Mouse (Mus musculus) neural tube, embryonic 13.5 days (tissue): ENCODE measurements around the gene Ttc9b. TPM values are rescaled to one million over a fixed set of nuclear protein-coding genes. Genes with fewer than 3 reads are reported as not detected.

Experiments
- ATAC-seq: fragments of 200-750 bp; cut with Nextera tagmentation; 2 replicates; pipeline ENCODE4 v1.8.0; 2017; ENCODE audit warnings: low read depth, mild to moderate bottlenecking, moderate TSS enrichment, moderate library complexity
- H3K27ac ChIP-seq: fragments of 300-500 bp; sonication (generic); replicated peaks from 2 replicates; pipeline ENCODE4 v1.5.1; 2015; ENCODE audit warnings: moderate library complexity, mild to moderate bottlenecking, inconsistent platforms
- H3K27me3 ChIP-seq: fragments of 300-500 bp; sonication (generic); 2 replicates; pipeline ENCODE4 v1.6.1; 2015; ENCODE audit warnings: mild to moderate bottlenecking, inconsistent platforms
- H3K36me3 ChIP-seq: fragments of 300-500 bp; sonication (generic); 2 replicates; pipeline ENCODE4 v1.6.1; 2015; ENCODE audit warnings: mild to moderate bottlenecking, inconsistent platforms
- H3K4me1 ChIP-seq: fragments of 300-500 bp; sonication (generic); replicated peaks from 2 replicates; pipeline ENCODE4 v1.6.1; 2015; ENCODE audit warnings: inconsistent platforms
- H3K4me2 ChIP-seq: fragments of 300-500 bp; sonication (generic); 2 replicates; pipeline ENCODE4 v1.6.1; 2015; ENCODE audit warnings: inconsistent platforms, mild to moderate bottlenecking, moderate library complexity
- H3K4me3 ChIP-seq: fragments of 300-500 bp; sonication (generic); 2 replicates; pipeline ENCODE4 v1.5.1; 2015; ENCODE audit warnings: mild to moderate bottlenecking, inconsistent platforms
- H3K9ac ChIP-seq: fragments of 300-500 bp; sonication (generic); 2 replicates; pipeline ENCODE4 v1.6.1; 2015; ENCODE audit warnings: moderate library complexity, mild to moderate bottlenecking, inconsistent platforms
- H3K9me3 ChIP-seq: fragments of 300-500 bp; sonication (generic); 2 replicates; pipeline ENCODE4 v1.6.1; 2016; ENCODE audit warnings: inconsistent platforms
- WGBS: fragments of 180-500 bp; shearing (Covaris S2); methylation state at CpG from one replicate; pipeline ENCODE4 v1.1.7; 2015; 5-methylcytosine and 5-hydroxymethylcytosine counted together
- polyA plus RNA-seq: library from polyadenylated mRNA; unstranded; fragments of >200 nt; fragmentation: Nextera tagmentation; extraction: Ambion mirVana; gene quantifications from 2 replicates; pipeline ENCODE4 v1.2.1, GENCODE M21; 2015

Gene Ttc9b
- polyA plus RNA-seq = 45.8 and 54.8 TPM in 2 replicates

DNA sequence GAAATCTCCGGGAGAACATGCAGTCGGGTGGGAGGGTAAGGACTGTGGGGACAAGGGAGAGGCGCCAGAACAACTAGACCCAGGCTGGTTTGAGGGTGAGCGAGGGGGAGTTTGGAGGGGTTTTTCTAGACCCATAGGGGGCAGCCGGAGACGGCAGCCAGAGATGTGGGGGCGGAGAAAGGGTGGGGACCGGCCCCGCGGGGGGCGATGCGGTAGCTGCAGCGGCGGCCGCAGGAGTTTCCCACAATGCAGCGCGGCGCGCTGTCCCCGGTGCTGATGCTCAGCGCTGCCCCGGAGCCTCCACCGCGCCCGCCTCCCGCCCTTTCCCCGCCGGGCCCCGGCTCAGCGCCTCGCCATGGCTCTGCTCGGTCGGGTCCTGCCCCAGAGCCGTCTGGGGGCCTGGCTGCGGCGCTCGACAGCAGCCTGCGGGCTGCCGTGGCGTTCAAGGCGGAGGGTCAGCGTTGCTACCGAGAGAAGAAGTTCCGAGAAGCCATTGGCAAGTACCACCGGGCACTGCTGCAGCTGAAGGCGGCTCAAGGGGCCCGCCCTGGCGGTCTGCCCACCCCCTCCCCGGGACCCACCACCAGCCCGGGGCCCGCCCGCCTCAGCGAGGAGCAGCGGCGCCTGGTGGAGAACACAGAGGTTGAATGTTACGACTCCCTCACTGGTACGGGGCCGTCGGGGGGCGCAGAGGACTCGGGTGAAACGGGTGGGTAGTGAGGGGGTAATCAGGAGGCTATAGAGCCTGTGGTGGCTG lies at the start of gene Ttc9b:
Gene Ttc9b, plus strand, starts transcription at position 235 of the 757 bp plus-strand sequence.
- peak; percentile 76 for ATAC-seq
- Histone ChIP-seq H3K27me3 (peaks cover 37% of the 10 kb centered on the region), H3K36me3 (peaks cover 36% of the 10 kb centered on the region), H3K4me2 (peak within 1 kb of the TSS; percentile 73), H3K4me3 (peak within 1 kb of the TSS; percentile 67), H3K9me3 (no peaks in the 10 kb centered on the region), H3K9ac (peak within 1 kb of the TSS; percentile 89), H3K4me1 (peaks cover 30% of the 10 kb centered on the region), H3K27ac (peak within 1 kb of the TSS; percentile 95)
- WGBS = 3% methylated on average over 52 of the region's 62 CpGs

DNA sequence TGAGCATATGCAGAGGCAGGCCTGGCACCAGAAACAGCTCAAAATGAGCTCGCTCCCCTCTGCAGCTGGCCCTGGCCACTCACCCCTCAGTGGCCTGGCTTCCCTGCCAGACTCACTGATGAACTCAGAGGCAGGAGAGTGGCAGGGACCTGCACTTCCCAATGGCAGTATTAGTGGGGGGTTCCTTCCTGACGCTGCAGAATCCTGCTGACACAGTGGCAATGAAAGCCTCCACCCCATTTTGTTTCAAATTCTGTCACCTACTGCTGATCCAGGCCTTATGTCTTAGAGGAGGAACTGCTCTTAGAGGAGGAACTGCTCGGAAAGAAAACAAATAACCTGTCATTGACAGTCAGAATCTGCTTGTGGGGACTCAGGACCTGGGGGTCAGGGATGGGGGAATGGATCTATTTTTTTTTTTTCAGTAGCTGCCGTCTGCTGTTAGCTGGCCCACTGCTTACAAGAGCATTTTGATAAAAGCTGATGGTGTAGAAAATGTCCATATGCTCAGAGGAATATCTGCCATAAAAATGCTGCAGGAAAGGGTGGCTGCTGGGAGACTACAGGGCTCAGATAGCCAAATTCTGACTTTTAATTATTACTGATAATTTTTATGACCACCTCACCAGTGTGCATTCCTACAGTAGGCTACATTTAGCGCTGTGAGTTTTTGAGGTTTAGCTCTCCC lies 48.9 kb upstream of the Ttc9b start:
- H3K9me3 ChIP-seq = no peaks in the 10 kb centered on the region
- H3K9ac ChIP-seq = peak overlapping the region; percentile 54
- no peak for ATAC-seq
- H3K27ac ChIP-seq = peak overlapping the region; percentile 76
- H3K4me2 ChIP-seq = no peak overlapping the region
- H3K4me1 ChIP-seq = peaks cover 79% of the 10 kb centered on the region
- peaks cover 12% of the 10 kb centered on the region for H3K36me3 ChIP-seq
- H3K4me3 ChIP-seq = no peak overlapping the region
- 51% methylated on average over 5 of the region's 5 CpGs for WGBS
- H3K27me3 ChIP-seq = no peaks in the 10 kb centered on the region

DNA sequence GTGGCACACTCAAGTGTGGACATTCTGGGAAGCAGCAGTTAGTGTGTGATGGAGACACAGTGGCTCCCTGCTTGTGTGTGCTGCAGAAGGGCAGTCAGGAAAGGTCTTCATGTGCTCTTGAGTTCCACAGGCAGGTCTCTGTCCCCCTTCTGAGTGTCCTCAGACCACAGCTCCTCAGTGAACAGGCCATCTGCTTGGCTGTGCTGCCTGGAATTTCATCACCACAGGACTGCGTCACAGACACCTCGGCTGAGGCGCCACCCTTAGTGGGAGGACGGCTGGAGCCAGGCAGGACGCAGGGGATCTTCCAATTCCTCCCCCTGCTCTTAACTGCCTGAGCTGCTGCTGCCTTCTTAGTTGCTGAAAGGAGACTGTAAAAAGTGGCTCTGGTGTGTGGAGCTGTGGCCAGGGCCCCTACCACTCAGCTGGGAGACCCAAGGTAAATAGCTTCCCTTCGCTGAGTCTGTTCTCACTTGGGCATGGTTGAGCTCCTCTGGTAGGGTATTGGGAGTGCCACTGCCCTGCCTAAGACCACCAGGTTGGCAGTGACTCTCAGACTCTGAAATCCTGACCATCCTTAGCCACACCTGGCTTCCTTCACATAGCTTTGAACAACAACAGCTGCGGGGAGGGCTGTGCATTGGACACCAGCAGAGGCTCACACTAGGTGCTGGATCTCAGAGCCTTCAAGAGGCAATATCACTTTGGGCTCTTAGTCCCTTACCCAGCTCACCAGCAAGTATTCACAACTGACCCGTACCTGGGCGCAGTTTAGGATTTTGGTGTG lies 48.0 kb upstream of the Ttc9b start:
- no peak for ATAC-seq
- H3K27me3 ChIP-seq = no peaks in the 10 kb centered on the region
- H3K4me3 ChIP-seq = no peak overlapping the region
- H3K9ac ChIP-seq = peak overlapping the region; percentile 54
- 72% methylated on average over 9 of the region's 9 CpGs for WGBS
- H3K9me3 ChIP-seq = no peaks in the 10 kb centered on the region
- no peak overlapping the region for H3K4me2 ChIP-seq
- H3K4me1 ChIP-seq = peaks cover 70% of the 10 kb centered on the region
- H3K27ac ChIP-seq = peak overlapping the region; percentile 76
- H3K36me3 ChIP-seq = peaks cover 21% of the 10 kb centered on the region

DNA sequence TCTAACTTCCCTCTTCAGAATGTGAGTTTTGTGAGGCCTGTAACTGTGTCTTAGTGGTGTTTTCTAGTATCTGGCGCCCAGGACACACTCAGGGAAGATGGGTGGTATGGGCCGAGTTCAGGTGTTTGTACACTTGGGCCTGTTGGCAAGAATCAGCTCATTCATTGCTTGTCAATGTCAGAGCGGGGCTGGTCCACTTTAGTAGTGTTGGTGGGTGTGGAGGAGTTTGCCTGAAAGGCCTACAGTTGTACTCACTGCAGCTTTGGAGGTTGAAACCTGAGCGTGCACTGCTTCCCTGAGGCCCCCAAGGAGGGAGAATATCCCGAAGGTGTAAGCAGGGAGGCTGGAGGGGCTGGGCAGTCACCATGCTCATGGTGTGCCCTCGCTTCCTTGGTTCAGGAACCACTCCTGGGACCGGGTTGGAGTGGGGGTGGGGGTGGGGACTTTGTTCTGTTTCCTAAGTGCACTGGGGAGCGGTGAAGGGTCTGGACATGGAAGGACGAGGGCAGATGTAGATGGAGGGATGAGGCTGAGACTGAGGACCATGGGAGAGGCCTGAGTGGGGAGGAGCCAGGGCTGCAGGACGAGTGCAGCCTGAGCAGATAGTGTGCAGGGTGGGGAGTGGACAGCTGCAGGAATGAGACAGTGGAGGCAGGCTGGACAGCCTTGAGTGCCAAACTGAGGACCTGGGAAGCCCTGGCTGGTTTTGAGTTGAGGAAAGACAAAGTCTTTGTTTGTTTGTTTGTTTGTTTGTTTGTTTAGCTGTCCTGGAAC lies 47.0 kb upstream of the Ttc9b start:
- H3K27me3 ChIP-seq = no peaks in the 10 kb centered on the region
- H3K4me1 ChIP-seq = peaks cover 61% of the 10 kb centered on the region
- H3K9ac ChIP-seq = no peak overlapping the region
- H3K4me3 ChIP-seq = no peak overlapping the region
- H3K27ac ChIP-seq = peak overlapping the region; percentile 39
- H3K36me3 ChIP-seq = peaks cover 23% of the 10 kb centered on the region
- no peaks in the 10 kb centered on the region for H3K9me3 ChIP-seq
- ATAC-seq = no peak
- no peak overlapping the region for H3K4me2 ChIP-seq
- WGBS = 58% methylated on average over 10 of the region's 10 CpGs

DNA sequence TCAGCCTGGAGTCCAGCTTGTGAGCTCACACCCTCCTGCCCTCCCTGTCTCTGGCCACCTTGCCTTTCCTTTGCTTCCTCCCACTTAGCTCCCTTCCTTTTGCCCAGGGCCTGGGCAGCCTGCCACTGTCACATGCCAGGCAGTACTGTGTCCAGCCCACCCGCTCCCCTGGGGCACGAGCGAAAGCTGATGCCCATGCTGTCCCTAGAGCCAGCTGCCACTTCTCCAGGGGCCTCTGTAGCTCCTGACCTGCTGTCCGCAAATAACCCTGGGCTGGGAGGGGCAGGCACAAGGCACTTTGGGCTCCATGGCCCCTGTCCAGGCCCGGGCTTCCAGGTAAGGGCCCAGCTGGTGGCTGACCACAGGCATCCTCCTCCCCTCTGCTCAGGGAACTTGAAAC lies 46.1 kb upstream of the Ttc9b start:
- no peaks in the 10 kb centered on the region for H3K9me3 ChIP-seq
- peaks cover 23% of the 10 kb centered on the region for H3K36me3 ChIP-seq
- H3K27ac ChIP-seq = peak overlapping the region; percentile 39
- peaks cover 52% of the 10 kb centered on the region for H3K4me1 ChIP-seq
- H3K9ac ChIP-seq = peak overlapping the region; percentile 43; the same call in 1 of the 2 replicates
- H3K4me3 ChIP-seq = no peak overlapping the region
- WGBS = 43% methylated on average over 5 of the region's 5 CpGs
- peak; percentile 32 for ATAC-seq
- no peaks in the 10 kb centered on the region for H3K27me3 ChIP-seq
- no peak overlapping the region for H3K4me2 ChIP-seq

DNA sequence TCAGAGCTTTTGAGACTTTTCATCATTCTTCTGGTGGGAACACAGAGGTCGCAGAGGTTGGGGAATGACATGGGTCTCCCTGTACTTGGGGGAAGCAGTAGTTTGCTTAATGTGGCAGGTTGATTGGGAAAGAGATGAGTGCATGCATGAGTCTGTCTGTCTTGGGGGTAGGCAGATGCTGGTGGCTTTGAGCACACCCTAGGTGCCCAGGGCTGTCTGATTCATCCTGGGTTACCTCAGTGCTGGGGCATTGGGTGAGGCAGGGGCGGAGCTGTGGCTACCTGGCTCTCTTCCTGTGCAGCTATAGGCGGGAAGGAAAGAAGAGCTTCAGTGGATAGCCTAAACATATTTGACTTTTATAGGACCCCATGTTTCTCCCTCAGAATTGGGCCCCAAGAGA lies 45.6 kb upstream of the Ttc9b start:
- Histone ChIP-seq H3K9ac (no peak overlapping the region), H3K4me1 (peaks cover 53% of the 10 kb centered on the region), H3K27me3 (no peaks in the 10 kb centered on the region), H3K9me3 (no peaks in the 10 kb centered on the region), H3K36me3 (peaks cover 23% of the 10 kb centered on the region), H3K4me2 (no peak overlapping the region), H3K27ac (no peak overlapping the region), H3K4me3 (no peak overlapping the region)
- ATAC-seq = no peak
- 93% methylated on average over 3 of the region's 3 CpGs for WGBS

DNA sequence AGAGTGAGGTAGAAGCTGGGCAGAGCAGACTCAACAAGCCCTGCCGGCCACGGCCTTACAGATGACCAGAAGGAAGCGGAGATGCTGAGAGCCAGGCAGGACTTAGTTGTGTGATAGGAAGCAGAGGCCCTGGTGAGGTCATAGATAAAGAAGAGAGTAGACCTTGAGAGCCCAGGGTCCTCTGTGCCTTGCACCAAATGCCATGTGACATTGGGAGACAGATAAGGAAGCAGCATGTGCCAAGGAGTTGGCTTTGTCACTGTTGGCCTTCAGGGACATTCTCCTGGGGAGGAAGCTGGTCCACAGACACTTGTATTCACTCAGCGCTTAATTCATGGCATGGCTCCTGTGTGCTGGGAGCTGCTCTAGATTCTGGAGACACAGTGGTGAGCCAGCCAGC lies 44.4 kb upstream of the Ttc9b start:
- Histone ChIP-seq H3K9ac (no peak overlapping the region), H3K4me2 (no peak overlapping the region), H3K4me3 (no peak overlapping the region), H3K4me1 (peaks cover 55% of the 10 kb centered on the region), H3K27me3 (no peaks in the 10 kb centered on the region), H3K27ac (no peak overlapping the region), H3K36me3 (peaks cover 23% of the 10 kb centered on the region), H3K9me3 (no peaks in the 10 kb centered on the region)
- 93% methylated on average over 4 of the region's 4 CpGs for WGBS
- ATAC-seq = no peak

DNA sequence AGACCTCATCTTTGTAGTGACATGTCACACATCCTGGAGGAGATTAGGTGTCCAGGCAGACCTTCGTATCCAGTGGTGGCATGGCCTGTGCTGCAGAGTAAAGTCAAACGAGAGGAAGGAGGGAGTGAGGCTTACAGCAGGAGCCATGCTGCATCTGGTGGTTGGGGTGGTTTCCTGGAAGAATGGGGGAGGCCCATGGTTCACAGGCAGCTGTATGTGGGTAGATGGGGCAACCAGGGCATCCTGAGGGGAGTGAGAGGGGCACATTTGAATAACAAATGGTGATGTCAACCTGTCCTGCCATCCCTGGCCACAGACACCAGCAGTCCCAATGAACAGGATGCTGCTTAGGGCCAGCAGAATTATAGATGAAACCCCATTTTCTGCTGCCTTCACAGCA lies 44.0 kb upstream of the Ttc9b start:
- Histone ChIP-seq H3K27me3 (no peaks in the 10 kb centered on the region), H3K4me2 (no peak overlapping the region), H3K27ac (no peak overlapping the region), H3K4me3 (no peak overlapping the region), H3K36me3 (peaks cover 23% of the 10 kb centered on the region), H3K9me3 (no peaks in the 10 kb centered on the region), H3K4me1 (peaks cover 55% of the 10 kb centered on the region), H3K9ac (no peak overlapping the region)
- no peak for ATAC-seq
- 79% methylated on average over 2 of the region's 2 CpGs for WGBS

DNA sequence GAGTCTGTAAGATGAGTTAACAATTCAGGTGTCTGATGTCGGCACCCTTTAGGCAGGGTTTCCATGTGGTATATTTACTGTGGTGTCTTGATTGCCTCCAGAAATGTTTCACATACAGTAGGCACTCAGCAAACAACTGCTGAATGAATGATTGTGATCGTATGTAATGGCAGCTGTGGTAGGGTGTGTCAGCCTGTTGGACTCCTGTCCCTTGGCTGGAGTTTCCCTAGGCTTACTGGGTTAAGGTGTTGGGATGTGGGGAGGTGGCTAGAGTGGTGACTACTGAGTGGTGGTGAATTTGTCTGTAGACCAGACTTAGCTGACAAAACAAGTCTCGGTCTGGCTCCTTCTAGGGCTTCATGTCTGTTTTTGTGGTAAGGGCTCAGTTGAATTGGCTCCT lies 43.3 kb upstream of the Ttc9b start:
- Histone ChIP-seq H3K9me3 (no peaks in the 10 kb centered on the region), H3K9ac (no peak overlapping the region), H3K36me3 (peaks cover 23% of the 10 kb centered on the region), H3K27me3 (no peaks in the 10 kb centered on the region), H3K4me1 (peaks cover 52% of the 10 kb centered on the region), H3K4me2 (no peak overlapping the region), H3K4me3 (no peak overlapping the region), H3K27ac (no peak overlapping the region)
- no peak for ATAC-seq
- 93% methylated on average over 3 of the region's 3 CpGs for WGBS

GRCm38 (mm10) chr7:27610871-27611270 lies 42.8 kb upstream of the Ttc9b start:
- H3K9ac ChIP-seq = no peak overlapping the region
- ATAC-seq = no peak
- H3K27ac ChIP-seq = no peak overlapping the region
- no peaks in the 10 kb centered on the region for H3K27me3 ChIP-seq
- peaks cover 24% of the 10 kb centered on the region for H3K36me3 ChIP-seq
- H3K4me2 ChIP-seq = no peak overlapping the region
- H3K9me3 ChIP-seq = no peaks in the 10 kb centered on the region
- H3K4me1 ChIP-seq = peaks cover 47% of the 10 kb centered on the region
- H3K4me3 ChIP-seq = no peak overlapping the region
- 92% methylated on average over 5 of the region's 5 CpGs for WGBS

DNA sequence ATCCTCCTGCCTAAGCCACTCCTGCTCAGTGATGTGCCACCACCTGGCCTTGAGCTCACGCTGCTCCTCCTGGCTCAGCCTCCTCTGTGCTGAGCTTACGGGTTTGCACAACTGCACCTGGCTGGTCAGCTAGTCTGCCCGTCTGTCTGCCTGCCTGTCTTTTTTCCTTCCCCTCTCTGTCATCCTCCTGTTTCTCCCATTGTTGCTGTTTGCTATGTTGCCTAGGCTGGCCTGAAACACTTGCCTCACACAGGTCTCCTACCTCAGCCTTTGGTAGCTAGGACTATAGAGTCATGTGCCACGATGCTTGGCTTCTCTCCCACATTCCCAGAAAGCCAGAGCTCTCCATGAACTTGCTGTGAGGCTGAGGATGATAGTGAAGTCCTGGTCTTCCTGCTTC lies 40.8 kb upstream of the Ttc9b start:
- peaks cover 45% of the 10 kb centered on the region for H3K36me3 ChIP-seq
- no peak for ATAC-seq
- H3K4me1 ChIP-seq = peaks cover 26% of the 10 kb centered on the region
- H3K9ac ChIP-seq = no peak overlapping the region
- no peaks in the 10 kb centered on the region for H3K27me3 ChIP-seq
- H3K4me3 ChIP-seq = no peak overlapping the region
- H3K9me3 ChIP-seq = no peaks in the 10 kb centered on the region
- WGBS = 72% methylated on average over 4 of the region's 4 CpGs
- H3K27ac ChIP-seq = peak overlapping the region; percentile 74
- H3K4me2 ChIP-seq = no peak overlapping the region
